Mouse (Mus musculus) embryo, embryonic 10 days (tissue): ENCODE results near the gene Nudt21.
A peak's percentile ranks its signal among the peaks of the same experiment; 100 is the strongest.

ENCODE experiments used
- DNase-seq: peaks from one replicate; pipeline ENCODE4 v3.0.0-alpha.2; 2015; ENCODE audit warnings: low spot score

Nudt21 gene

DNA sequence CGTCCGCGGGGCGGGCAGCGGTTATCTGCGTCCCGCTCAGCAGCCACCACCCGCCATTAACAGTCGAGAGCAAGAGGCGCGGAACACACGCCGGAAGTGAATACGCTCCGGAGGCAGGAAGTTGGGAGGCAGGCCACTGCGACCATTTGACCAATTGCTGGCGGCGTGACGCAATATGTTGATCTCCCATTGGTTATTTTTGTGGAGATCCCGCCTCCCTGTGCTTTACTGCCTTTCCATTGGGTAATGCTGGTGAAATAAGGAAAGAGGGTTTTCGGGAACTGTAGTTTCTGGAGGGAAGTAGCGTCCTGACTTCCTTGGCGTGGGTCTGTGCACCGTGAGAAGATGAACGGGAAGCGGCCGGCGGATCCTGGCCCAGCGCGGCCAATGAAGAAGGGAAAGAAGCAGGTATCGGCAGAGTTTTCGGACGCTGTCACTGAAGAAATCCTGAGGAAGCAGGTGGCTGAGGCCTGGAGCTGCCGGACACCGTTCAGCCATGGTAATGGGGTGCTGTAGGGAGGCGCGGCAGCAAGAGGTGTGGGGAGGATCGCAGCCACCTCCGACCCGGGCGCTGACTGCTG is at the start of gene Nudt21, which contains the start of gene Ogfod1:
Gene Nudt21 (minus strand): TSS at position 88 of the 581 bp plus-strand sequence.
Gene Ogfod1 (plus strand): TSS at position 255 of the 581 bp plus-strand sequence.
- peak; percentile 98 for DNase-seq

DNA sequence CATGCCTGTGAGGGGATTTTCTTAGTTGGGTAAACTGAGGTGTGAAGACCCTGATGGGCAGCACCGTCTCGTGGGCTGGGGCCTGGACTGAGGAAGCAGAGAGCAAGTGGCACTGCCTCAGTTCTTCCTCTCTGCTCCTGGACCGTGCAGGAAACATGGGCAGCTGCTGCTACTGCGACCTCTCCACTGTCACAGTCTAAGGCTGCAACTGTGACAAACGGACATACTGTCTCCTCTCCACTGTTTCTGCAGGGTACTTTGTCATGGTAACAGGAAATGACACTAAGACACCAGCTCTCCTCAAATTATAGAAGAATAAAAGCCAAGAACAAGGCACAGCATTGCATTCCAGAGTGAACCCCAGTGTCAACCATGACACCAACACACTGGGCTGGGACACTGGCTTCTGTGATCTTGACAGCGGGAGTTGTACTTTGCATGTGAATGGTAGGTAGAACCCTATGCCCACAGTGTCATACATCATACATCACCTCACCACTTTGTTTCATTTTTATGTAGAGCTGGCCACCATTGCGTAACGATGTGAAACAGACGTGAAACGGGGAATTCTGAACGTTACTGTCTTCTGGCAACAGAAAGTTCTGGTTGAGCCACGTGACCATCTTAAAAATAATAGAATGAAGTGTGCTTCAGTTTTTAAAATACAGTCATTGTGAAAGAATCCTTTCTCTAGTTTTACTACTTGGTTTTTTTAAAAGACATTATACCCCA is 39.8 kb upstream of the Nudt21 start:
- no peak for DNase-seq

DNA sequence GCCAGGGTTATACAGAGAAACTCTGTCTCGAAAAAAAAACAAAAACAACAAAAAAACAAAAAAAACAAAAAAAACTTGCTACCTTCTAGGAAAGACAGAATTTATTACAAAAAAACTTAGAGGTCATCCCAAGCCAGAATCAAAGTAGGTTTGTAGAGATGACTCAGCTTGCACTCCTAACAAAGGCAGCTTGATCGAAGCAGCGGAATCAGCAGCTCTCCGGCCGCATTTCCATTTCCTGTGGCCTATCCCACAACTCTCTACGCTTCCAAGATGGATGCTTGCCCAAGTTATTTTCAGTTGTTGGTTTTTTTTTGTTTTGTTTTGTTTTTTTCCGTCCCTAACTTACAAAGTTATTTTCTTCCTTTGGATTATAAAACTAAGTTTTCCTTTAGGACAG is 32.0 kb upstream of the Nudt21 start:
- DNase-seq, result no peak

DNA sequence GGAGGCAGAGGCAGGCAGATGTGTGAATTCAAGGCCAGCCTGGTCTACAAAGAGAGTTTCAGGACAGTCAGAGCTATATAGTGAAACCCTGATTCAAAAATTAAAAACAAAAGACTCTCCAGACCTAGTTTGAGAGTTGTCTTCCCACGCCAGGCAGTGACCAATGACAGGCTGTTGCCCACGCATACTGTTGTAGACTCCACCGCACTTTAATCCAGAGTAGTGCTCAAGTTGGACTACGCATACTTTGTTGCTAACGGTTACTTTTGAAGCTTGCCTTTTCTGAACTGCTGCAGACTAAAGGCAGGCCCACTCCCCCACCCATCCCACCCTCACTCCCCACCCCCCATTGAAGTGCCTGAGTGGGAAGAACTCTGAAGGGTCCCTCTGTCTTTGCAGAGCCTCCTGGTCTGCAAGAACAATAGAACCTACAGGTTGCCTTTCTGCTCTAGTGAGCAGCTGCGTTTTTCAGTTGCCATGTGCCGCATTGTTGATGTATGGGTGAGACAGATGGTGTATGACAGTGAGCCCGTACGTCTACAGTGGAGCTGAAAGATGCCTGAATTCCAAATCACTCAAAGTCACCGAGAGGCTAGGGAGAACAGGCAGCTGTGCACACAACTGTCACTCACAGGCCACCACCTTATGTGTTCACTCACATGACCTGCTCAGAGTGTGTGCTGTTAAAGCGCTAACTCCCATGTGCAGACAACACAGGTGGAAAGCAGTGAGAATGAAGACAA is 29.5 kb upstream of the Nudt21 start:
- peak; percentile 54 for DNase-seq

DNA sequence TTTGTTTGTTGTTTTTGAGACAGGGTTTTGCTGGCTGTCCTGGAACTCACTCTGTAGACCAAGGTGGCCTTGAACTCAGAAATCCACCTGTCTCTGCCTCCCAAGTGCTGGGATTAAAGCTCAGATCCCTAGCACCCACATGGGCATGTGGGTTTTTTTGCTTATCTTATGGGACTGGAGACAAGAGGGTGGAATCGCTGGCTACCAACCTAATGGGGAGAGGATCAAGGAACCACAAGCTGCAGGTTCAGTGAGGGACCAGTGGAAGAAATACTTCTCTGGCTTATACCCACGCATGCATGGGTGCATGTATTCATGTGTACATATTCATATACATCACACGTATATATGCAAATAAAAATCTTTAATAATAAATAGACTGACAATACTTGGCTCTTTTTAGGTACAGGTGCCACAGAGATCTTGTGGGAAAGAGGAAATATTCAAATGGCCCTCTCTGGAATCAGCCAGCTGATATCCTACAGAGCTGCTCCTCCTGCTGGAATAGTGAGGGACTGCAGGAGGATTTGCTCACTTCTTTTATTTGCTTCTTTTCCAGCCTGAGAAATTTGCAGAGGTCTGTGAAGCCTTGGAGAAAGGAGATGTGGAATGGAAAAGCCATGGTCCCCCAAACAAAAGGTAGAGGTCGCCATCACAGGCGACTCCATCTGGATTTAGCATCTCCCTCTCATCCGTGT is 20.5 kb upstream of the Nudt21 start:
- DNase-seq, result peak; percentile 53

DNA sequence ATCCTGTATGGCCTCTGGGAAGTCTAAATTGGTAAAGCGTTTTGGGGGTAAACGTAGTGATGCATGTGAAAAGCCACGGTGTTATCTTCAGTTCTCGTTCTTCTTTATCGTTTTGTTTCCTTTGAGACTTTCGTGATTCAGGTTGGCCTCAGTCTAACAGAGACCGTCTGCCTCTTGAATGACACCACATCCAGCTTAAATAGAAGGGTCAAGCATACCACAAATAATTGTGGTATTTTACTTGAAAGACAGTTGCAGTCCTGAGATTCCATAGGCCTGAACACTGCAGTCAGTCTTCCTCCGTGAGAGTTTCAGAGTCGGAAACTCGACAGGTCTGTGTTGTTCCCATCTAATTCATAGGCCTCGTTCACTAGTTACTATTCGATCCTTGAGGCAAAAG is 15.9 kb upstream of the Nudt21 start:
- DNase-seq, result no peak

DNA sequence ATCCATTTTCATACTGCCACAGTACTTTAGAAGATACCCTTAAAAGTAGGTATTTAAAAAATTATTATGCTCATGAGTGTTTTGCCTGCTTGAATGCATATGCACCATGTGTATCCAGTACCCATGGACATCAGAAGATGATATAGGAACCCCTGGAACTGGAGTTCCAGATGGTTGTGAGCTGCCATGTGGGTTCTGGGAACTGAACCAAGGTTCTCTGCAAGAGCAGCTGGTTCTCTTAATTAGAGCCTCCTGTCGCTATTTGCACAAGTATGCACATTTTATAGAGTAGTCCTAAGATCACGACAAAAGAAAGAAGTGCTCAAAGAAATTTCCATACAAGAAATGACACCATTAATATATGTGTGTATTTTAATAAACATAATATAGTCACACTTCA is 11.0 kb upstream of the Nudt21 start:
- DNase-seq, result no peak

DNA sequence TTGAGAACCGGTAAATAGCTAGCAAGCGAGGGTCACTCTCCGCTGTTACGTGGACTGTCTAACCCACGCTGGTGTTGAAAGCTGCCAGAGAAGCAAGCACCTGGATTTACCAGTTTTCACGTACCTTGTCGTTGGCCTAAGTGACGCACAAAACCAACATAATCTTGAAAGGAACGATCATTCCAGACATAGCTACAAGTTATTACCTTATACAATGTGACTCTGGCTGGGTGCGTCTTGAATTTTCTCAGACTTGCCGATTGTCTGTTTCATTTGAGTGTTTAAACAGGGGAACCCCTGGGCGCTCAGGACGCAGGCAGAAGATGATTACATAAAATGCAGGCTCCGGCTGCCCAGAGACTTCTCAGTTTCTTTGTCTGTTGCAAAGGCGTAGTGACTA is 975 bp upstream of the Nudt21 start:
- DNase-seq, result no peak

DNA sequence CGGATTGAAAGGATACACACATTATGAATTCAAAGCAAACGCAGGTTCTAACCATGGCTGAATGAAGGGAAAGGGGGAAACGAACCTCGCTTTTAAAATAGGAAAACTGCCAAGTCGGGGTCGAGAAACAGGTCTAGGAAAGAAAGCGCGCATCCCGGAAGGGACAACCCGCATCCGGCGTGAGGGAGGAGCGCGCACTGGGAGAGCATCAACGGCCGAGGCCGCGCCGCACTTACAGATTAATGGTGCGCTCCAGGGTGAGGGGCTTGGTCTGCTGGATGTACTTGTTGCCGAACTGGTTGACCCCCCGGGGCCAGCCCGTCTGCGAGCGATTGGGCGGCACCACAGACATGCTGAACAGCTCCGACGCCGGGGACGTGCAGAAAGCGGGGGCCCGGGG is 290 bp downstream of the Nudt21 start:
- peak; percentile 90 for DNase-seq

DNA sequence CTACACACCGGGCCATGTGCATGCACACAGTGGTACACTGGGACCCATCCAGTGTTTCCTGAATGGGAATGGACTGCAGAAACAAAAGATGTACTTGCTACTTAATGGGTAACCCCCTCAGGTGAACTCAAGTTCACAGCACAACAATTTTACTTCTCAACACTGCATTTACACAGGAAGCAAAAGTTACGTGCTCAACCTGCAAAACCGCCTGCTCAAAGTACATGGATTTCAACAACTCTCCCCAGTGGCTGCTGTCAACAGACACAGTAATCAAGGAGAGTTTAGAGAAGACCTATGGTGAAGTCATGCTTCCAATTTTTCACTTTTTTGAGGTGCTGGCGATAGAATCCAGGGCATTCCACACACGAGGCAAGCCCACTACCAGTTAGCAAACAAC is 1.6 kb downstream of the Nudt21 start:
- no peak for DNase-seq

DNA sequence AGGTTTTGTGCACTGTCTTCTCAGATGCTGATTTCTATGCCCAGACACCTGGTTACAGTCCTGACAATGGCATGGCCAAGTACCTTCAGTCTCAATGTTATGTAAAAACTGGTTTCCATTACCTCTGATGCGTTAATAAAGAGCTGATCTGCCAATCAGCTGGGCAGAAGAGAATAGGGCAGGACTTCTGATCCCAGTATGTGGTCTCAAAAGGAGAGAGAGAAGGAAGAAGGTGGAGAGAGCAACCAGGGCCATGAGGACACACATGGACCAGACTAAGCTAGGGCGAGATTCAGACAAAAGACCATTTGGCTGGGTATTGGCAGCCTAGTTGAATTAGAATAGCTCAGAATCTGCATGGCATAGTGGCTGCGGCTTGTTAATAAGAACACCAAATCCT is 3.2 kb downstream of the Nudt21 start:
- no peak for DNase-seq

DNA sequence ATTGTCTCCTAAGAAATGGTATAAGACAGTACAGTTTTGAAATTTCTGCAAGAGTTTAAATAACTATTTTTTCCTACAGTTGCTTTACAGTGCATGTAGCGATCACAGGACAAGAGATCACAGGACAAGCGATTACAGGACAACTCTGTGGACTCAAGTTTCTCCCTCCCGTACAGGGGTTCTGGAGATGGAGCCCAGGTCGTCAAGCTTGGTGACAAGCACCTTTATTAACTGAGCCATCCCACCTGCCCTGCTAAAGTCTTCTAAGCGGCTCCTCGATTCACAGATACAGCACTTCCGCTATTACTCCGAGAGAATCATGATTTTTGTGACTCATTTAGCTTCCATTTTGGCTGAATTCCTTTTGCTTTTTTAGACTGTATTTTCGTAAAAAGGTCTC is 7.1 kb downstream of the Nudt21 start:
- DNase-seq, result no peak

DNA sequence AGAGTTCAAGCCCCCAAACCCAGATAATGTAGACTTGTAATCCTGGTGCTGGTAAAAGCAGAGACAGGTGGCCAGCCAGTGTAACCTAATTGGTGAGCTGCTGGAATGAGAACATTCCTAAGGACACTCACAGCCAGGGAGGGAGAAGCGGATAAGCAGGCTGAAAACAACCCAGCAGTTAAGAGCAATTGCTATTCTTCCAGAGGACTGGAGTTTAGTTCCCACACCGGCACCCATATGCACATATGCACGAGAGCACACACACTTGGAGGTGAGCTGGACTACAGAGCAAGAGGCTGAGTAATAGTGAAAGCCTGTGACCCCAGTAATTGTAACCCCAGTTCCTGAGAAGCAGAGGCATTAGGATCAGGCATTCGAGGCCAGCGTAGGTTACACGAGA is 12.9 kb downstream of the Nudt21 start:
- no peak for DNase-seq

DNA sequence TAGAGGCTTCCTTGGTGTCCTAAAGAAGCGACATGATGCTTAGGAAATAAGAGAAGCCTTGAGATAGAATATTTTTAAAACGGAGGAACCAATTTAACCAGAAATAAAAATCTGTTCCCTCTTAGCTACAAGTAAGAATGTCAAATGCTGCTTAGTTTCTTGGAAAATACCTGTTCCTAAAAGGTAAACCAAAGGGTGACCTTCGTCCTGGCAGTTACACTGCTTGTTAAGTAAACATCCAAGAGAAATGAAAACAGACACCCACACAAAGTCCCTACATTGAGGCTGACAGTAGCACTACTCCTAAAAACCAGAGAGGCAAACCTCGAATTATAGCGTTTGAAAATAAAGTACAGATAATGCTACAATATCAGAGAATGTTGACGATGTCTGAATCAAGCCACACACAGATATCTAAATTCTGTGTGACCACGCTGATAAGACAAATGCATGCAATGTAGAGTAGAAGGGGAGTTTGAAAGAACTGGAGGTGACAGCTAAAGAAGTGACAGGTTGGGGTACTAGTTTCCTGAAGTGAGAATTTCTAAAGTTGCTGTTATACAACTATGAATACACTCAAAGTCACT is 23.7 kb downstream of the Nudt21 start:
- DNase-seq, result no peak

DNA sequence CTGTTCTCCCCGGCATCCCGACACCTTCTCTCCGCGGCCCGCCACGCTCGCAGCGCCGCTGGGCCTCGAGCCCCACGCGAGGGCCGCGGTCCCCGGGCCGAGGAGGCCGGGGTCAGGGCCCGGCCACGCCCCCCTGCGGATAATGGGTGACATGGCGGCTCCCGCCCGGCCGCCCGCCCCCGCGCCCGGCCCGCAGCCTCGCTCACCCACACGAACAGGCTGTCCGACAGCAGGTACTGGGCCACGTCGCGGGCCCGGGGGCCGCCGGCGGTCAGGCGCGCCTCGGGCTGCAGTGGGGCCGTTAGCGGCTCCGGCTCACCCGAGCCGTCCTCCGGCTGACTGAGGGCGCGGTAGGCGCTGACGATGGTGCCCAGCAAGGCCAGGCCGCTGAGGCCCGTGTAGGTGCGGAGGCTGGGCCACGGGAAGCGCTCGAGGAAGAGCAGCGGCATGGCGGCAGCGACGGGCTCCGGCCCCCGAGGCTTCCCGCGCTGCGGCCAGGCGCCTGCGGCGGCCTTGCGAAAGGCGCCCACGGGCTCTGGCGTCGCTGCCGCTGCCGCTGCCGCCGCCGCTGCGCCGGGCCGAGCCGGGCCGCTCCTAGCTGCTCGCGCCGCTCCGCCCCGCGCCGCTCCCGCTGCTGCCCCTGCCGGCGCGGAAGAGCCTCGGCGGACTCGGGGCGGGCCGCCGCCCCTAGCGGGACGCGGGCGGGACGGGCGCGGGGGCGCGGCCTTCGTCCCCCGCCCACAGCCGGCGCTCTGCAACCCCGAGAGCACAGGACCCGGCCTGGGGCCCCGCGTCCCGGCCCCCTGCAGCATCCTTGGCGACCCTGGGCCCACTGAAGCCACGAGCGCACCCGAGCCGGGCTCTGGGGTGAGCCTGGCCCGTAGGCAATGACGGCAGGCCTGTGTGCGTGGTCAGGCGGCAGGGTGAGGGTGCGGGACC is 24.5 kb downstream of the Nudt21 start, which contains the start of gene Amfr:
Gene Amfr (minus strand): TSS at position 830 of the 939 bp plus-strand sequence.
- peak; percentile 73 for DNase-seq

DNA sequence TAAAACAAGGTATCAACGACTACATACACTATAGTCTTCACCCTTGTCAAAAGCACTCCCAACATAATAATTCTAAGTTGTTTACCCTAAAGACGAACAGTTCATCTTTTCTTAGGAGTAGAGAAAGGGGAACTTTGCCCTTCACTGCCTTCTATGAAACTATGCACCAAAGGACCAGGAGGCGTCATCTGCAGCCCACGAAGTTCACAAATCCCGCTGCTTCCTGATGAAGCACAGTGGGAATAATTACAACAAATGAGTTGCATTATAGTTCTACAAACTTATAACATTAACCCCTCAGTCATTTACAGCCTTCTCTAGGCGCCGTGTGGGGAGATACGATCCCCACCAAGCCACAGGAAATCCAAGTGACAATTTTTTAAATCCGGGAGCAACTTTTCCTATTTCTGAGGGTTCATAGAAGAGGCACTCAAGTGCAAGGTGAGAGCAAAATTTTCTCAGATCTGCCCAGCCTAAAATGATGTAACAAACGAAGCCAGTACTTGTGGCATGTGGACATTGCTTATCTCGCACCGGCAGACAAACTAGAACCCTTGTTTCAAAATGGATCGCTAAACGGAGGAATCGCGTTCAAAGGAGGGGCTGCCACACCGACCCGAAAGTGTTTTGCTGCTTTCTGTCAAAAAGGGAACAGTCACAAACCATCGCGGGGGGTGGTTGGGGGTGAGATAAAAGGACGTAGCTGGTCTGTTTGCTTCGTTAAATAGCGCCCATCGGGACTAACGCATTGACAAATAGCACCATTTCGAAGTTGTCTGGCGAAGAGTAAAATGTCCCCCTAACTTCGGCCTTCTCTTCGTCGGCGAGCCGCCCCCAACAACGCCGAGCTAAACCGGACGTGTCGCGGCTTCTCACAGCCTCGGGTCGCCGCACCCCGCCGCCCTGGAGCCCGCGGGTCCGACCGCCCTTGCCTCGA is 25.5 kb downstream of the Nudt21 start:
- DNase-seq, result peak; percentile 29

DNA sequence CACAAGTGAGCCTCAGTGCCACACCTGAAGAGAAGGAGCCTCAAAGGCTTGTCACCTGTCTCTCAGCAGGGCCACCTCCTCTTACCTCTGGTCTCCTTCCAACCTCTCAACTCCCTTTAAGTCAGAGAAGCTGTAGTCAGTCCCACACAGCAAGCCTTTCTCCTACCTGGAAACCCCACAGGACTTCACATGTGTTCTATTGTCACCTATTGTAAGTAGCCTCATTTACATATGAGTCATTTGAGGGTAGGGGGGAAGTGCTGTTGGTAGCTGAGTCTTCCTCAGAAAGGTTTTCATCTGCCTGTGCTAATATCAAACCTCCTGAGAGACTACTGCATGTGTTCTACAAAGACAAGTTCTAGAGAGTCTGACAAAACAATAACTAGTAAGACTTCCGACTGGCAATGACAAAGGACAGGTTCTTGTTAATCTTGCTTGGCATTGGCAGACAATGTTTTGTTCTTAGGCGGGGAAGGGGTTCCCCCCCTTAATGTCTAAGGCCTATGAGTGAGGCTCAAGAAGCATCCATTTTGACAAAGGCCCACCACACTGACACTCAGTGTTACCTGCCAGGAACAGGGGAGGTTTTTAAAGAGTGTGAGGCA is 26.6 kb downstream of the Nudt21 start:
- no peak for DNase-seq

DNA sequence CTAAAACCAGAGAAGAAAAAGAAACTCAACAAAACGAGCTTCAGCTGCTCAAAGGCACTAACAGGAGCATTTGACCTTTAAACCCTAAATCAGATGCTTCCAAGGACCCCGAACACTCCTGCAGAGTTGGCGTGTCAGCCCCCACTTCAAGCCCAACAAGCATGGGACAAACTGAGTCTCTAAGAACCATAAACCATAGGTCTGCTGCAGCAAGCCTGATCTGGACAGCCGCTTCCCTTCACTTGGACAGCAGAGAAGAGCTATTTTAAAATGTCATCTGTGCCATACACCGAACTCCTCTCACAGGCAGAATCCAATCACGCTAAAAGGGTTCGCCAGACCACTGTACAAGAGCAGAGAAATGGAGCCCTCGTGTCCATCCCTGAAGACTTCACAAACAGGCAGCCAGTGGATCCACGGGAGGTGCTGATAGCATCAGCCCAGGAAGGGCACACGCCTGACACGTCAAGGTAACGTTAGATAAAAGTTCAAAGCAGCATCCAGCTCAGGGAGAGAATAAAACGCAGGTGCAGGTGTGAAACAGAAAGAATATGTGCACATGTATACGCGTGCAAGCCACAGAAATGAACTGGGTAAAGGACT is 27.5 kb downstream of the Nudt21 start:
- no peak for DNase-seq

DNA sequence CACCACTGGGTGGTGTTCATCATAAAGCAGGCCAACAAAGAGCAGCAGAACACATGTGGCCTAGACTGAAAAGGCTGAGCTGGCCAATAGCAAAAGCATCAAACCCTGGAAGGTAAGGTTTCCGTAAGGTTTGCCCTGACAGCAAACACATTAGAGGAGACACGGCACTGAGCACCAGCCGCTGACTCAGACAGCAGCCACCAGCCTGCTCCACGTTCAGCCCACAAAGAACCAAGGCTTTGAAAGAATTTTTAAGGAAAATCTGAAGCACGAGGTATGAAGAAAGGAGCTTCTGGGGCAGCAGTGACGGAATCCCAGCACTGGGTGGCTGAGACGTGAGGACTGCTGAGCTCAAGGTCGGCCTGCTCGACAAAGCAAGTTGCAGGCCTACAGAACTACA is 32.7 kb downstream of the Nudt21 start:
- DNase-seq, result no peak
